Comparison of ENCODE assay signal across 8 mouse cellular contexts in the genomic region with DNA sequence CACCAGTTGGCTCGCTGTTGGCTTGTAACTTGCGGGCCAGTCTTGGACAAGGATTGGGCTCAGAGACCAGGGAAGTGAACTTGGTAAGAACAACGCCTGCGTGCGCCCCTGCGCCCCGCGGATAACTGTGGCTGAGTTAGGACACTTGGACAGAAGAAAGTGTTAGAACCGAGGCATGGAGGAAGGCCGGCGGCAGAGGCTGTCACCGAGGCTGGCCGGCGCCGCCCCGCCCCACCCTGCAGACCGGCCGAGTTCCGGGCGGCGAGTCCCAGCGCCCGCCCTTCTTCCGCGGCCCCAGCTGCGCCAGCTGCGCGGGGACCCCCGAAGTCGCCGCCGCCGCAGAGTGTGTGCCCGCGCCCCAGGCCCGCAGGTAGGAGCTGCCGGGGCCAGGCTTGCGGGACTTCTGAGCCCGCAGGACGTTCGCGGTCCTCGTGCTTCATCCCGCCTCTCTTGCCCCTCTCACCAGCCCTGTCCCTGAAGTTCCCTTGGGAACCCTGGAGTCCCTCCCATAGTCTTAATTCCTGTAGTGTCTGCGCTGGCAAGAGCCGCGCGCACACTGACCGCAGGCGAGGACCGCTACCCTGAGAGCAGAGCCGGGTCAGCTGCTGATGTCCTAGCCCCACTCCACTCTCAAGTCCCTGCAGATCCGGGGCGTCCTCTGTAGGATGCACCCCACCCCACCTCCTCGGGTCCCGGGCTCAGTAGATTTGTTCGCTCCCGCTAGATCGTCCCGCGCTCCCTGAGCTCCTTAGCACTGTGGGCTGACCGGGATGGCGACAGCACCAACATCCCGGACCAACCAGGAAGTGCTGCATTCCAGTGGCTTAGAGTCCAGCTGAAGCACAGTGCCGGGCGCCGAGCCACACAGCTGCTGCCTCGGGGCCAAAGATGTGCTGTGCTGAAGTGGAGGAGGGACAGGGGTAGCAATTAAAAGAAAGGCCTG. TPM values are rescaled to one million over a fixed set of nuclear protein-coding genes. Genes with fewer than 3 reads are reported as not detected.
DNase-seq lines count a peak whose midpoint lies in the region; ATAC-seq lines count a peak whose summit lies in the region.

A gene (plus strand): TSS at position 315 of the 943 bp plus-strand sequence.

- peaks cover 3% of the 10 kb centered on the region; the same call in 1 of the 2 replicates for H3K4me1 ChIP-seq in intestine, embryonic 15.5 days (replicated peaks)
- H3K4me1 ChIP-seq in megakaryocyte, embryonic 14.5 days, result peaks cover 15% of the 10 kb centered on the region

- peak within 1 kb of the TSS; percentile 72 for H3K9ac ChIP-seq in intestine, embryonic 15.5 days

- peak; percentile 92 for ATAC-seq in intestine, embryonic 15.5 days

- no peaks in the 10 kb centered on the region for H3K9me3 ChIP-seq in intestine, embryonic 15.5 days
- 0 out of 2 replicates have a peak, but pooled peaks cover 4% of the 10 kb centered on the region for H3K9me3 ChIP-seq in megakaryocyte, embryonic 14.5 days

- under 1% methylated on average over 67 of the region's 68 CpGs for WGBS in intestine, embryonic 15.5 days

- H3K4me3 ChIP-seq in intestine, embryonic 15.5 days (replicated peaks), result peak within 1 kb of the TSS; percentile 73
- H3K4me3 ChIP-seq in megakaryocyte, embryonic 14.5 days (replicated peaks), result peak within 1 kb of the TSS; percentile 92

- intact Hi-C loops in gastrocnemius, postnatal 36 days (cut with DNase I), result no loop called here
- intact Hi-C loops in left cerebral cortex, postnatal 14 days (cut with DNase I), result no loop called here

- peak within 1 kb of the TSS; percentile 96 for H3K4me2 ChIP-seq in intestine, embryonic 15.5 days (replicated peaks)

- H3K27ac ChIP-seq in intestine, embryonic 15.5 days, result peak within 1 kb of the TSS; percentile 82

- no peaks in the 10 kb centered on the region for H3K27me3 ChIP-seq in intestine, embryonic 15.5 days (replicated peaks)
- H3K27me3 ChIP-seq in megakaryocyte, embryonic 14.5 days (replicated peaks), result peaks cover 29% of the 10 kb centered on the region

- DNase-seq in adrenal gland, postnatal 14 days, result peak; percentile 82
- DNase-seq in embryo, embryonic 11.5 days (ENCODE audit: low read depth, low spot score), result peak; percentile 37
- peak; percentile 86 to 92 for DNase-seq in gastrocnemius, postnatal 36 days
- peak; percentile 50 to 52 for DNase-seq in left cerebral cortex, postnatal 14 days (ENCODE audit: low spot score in 2 of 2)
- DNase-seq in right cerebral cortex, postnatal 10 days (ENCODE audit: low spot score in 2 of 2), result peak; percentile 63 to 70
- no peak for DNase-seq in c-Kit-positive CD71-positive TER-119-positive erythroid progenitor cells, embryonic 14.5 days (ENCODE audit: low spot score)

- no peaks in the 10 kb centered on the region for H3K36me3 ChIP-seq in intestine, embryonic 15.5 days
- no peaks in the 10 kb centered on the region for H3K36me3 ChIP-seq in megakaryocyte, embryonic 14.5 days (replicated peaks; ENCODE audit: low read length)

RNA-seq across cellular contexts. Expression of the gene that starts here (rescaled TPM):
- total RNA-seq in adrenal gland, postnatal 14 days (2021), result 9.6 and 10.8 TPM in 2 replicates
- 1 to 10 TPM; 4.7 to 6.6 TPM for total RNA-seq in gastrocnemius, postnatal 36 days (2021)
- polyA plus RNA-seq in intestine, embryonic 15.5 days (2015; fragmentation: Nextera tagmentation; extraction: Ambion mirVana), result 14.9 and 17.0 TPM in 2 replicates
- 10 to 100 TPM in 1 of 2 experiments, 1 to 10 TPM in 1; 8.5 to 10.2 TPM for total RNA-seq in left cerebral cortex, postnatal 14 days (2021)
- polyA plus RNA-seq in megakaryocyte, embryonic 14.5 days (2012; ENCODE audit: insufficient read depth, low replicate concordance), result 0.20 TPM in 1 of 2 replicates, not detected in the other

Comparison
In these comparisons a context has a peak if more than half of its experiments do, and no peak if none do; other contexts are left out.
1. RNA of the gene that starts here (polyA plus RNA-seq): 14.9 to 17.0 TPM in intestine, embryonic 15.5 days; 0.20 TPM in megakaryocyte, embryonic 14.5 days; every median in the first group is over 10 times any median in the second.